Mouse (Mus musculus) embryonic facial prominence, embryonic 13.5 days (tissue): ENCODE results near the gene Atxn7l1. TPM values are rescaled to one million over a fixed set of nuclear protein-coding genes. Genes with fewer than 3 reads are reported as not detected.

ENCODE experiments used
- ATAC-seq: fragments of 200-750 bp; cut with Nextera tagmentation; 2 replicates; pipeline ENCODE4 v1.8.0; 2017; ENCODE audit warnings: low read depth; ENCODE audit not compliant: insufficient number of reproducible peaks, insufficient read depth, low FRiP score, low TSS enrichment
- H3K27ac ChIP-seq: fragments of 300-500 bp; sonication (generic); 2 replicates; pipeline ENCODE4 v1.5.1; 2015; ENCODE audit warnings: moderate library complexity, mild to moderate bottlenecking, inconsistent platforms
- H3K27me3 ChIP-seq: fragments of 300-500 bp; sonication (generic); 2 replicates; pipeline ENCODE4 v1.6.1; 2015; ENCODE audit warnings: mild to moderate bottlenecking, inconsistent platforms
- H3K36me3 ChIP-seq: fragments of 300-500 bp; sonication (generic); 2 replicates; pipeline ENCODE4 v1.6.1; 2015; ENCODE audit warnings: mild to moderate bottlenecking, inconsistent platforms
- H3K4me1 ChIP-seq: fragments of 300-500 bp; sonication (generic); 2 replicates; pipeline ENCODE4 v1.6.1; 2015; ENCODE audit warnings: inconsistent platforms
- H3K4me2 ChIP-seq: fragments of 300-500 bp; sonication (generic); 2 replicates; pipeline ENCODE4 v1.6.1; 2015; ENCODE audit warnings: moderate library complexity, mild to moderate bottlenecking, inconsistent platforms
- H3K4me3 ChIP-seq: fragments of 300-500 bp; sonication (generic); 2 replicates; pipeline ENCODE4 v1.5.1; 2015; ENCODE audit warnings: mild to moderate bottlenecking, inconsistent platforms
- H3K9ac ChIP-seq: fragments of 300-500 bp; sonication (generic); 2 replicates; pipeline ENCODE4 v1.6.1; 2015; ENCODE audit warnings: mild to moderate bottlenecking, inconsistent platforms
- H3K9me3 ChIP-seq: fragments of 300-500 bp; sonication (generic); 2 replicates; pipeline ENCODE4 v1.6.1; 2016; ENCODE audit warnings: inconsistent platforms
- WGBS: fragments of 180-500 bp; shearing (Covaris S2); methylation state at CpG from one replicate; pipeline ENCODE4 v1.1.7; 2015; ENCODE audit warnings: mixed read lengths; 5-methylcytosine and 5-hydroxymethylcytosine counted together
- polyA plus RNA-seq: library from polyadenylated mRNA; unstranded; fragments of >200 nt; fragmentation: Nextera tagmentation; extraction: Ambion mirVana; gene quantifications from 2 replicates; pipeline ENCODE4 v1.2.1, GENCODE M21; 2015

Atxn7l1 gene
- polyA plus RNA-seq, 1 experiment from 2014 or later = 16.4 TPM

DNA sequence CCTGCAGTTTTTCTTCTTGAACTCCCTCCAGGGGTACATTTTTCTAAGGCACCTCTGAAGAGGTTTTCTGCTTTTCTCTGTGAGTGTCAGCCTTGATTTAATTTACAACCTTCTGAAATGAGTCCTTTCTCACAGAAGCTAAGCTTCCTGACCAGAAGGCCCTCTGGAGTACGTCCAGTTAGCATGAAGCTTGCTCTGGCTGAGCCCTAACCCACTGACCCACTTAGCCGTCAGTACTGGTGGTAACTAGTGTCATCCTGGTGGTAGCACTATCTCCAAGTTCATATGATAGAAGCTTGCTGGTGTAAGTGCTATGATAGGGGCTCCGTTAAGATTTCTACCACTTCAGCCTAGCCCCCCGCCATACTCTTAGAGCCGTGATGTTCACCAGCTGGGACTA lies 89.6 kb downstream of the Atxn7l1 start:
- Histone ChIP-seq H3K27me3 (no peaks in the 10 kb centered on the region), H3K9me3 (peaks cover 5% of the 10 kb centered on the region; the same call in 1 of the 2 replicates), H3K27ac (no peak overlapping the region), H3K9ac (no peak overlapping the region), H3K4me3 (no peak overlapping the region), H3K4me1 (peaks cover 17% of the 10 kb centered on the region; the same call in 1 of the 2 replicates), H3K36me3 (no peaks in the 10 kb centered on the region), H3K4me2 (no peak overlapping the region)
- ATAC-seq = no peak
- WGBS = 93% methylated on average over 5 of the region's 5 CpGs

DNA sequence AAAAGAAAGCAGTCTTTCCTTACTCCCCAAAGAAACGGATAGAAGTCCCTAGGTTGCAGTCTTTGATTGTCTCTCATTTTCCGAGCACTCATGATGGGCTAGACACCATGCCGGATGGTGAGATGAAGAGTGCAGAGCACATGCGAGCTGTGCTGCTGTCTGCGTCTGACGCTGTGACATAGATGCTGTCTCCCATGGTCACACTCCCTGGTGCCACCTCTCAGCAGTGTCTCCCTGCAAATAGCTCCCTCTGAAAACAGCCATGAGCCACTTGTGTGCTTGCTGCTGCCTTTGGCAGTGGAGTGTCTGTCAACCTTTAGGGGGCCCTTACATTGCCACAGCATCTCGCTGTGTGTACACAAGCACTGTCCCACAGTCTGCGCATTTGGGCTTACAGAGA lies 95.2 kb downstream of the Atxn7l1 start:
- no peak overlapping the region for H3K4me2 ChIP-seq
- H3K9ac ChIP-seq = no peak overlapping the region
- no peaks in the 10 kb centered on the region for H3K27me3 ChIP-seq
- H3K36me3 ChIP-seq = no peaks in the 10 kb centered on the region
- no peak overlapping the region for H3K27ac ChIP-seq
- H3K4me3 ChIP-seq = no peak overlapping the region
- peaks cover 5% of the 10 kb centered on the region; the same call in 1 of the 2 replicates for H3K9me3 ChIP-seq
- peaks cover 46% of the 10 kb centered on the region for H3K4me1 ChIP-seq
- no peak for ATAC-seq
- 85% methylated on average over 8 of the region's 8 CpGs for WGBS

DNA sequence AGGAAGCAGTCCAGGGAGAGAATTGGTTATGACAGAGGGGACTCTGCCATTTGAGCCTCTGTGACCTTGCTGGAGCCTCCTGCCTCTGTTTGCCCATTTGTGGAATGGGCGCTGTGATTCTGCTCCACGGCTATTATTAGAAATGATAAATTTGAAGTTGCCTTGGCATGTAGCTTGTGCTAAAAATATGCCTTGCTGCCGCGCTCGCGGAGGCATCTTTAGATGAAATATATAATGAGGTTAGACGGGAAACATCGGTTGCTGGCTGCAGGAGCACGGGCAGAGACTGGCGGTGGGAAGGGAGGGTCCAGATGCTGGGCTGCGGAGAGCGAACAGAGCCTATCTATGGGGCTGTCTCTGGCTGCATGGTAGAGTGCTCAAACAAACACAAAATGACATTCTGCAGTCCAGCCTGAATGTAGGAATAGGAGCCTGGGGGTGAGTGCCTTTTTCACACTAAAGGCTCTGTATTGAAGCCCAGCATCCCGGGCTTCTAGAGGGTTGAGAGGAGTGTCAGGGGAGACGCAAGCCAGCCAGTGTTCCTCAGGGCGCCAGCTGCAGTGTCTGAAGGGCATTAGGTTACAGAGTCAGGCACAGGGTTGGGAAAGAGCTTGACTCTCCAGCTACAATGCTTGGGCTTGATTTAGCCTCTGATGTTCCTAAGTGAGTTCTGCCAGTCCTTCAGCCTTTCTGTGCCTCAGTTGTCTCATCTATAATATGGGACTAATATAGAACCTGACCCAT lies 96.8 kb downstream of the Atxn7l1 start:
- no peaks in the 10 kb centered on the region for H3K27me3 ChIP-seq
- no peak for ATAC-seq
- H3K4me2 ChIP-seq = peak overlapping the region; percentile 26; the same call in 1 of the 2 replicates
- H3K9ac ChIP-seq = no peak overlapping the region
- peaks cover 5% of the 10 kb centered on the region; the same call in 1 of the 2 replicates for H3K9me3 ChIP-seq
- H3K4me3 ChIP-seq = no peak overlapping the region
- H3K27ac ChIP-seq = peak overlapping the region; percentile 57; the same call in 1 of the 2 replicates
- 39% methylated on average over 15 of the region's 15 CpGs for WGBS
- H3K4me1 ChIP-seq = peaks cover 46% of the 10 kb centered on the region
- no peaks in the 10 kb centered on the region for H3K36me3 ChIP-seq

DNA sequence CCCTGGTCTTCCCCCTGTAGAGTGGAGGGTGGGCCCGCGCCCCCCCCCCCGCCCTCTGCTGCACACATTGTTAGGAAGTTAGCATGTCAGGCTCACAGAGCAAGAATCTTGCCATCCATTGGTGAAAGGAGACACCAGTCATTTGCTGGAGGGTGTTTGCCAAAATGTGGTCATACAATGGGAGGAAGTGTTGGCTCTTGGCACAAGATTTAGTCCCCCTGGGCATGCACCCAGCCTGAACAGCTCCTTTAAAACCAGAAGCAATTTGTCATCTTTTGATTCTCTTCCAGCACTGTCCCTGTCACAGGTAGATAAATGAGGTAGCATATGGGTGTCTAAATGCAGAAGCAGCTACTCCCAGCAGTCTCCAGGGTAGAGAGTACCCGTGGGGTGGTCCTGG lies 98.0 kb downstream of the Atxn7l1 start:
- H3K9ac ChIP-seq = no peak overlapping the region
- no peaks in the 10 kb centered on the region for H3K27me3 ChIP-seq
- peaks cover 8% of the 10 kb centered on the region for H3K36me3 ChIP-seq
- no peak overlapping the region for H3K4me2 ChIP-seq
- no peak overlapping the region for H3K4me3 ChIP-seq
- no peak for ATAC-seq
- H3K27ac ChIP-seq = 0 out of 2 replicates have a peak overlapping the region, but pooled peaks have one; percentile 8
- peaks cover 3% of the 10 kb centered on the region; the same call in 1 of the 2 replicates for H3K9me3 ChIP-seq
- H3K4me1 ChIP-seq = peaks cover 46% of the 10 kb centered on the region
- 66% methylated on average over 4 of the region's 4 CpGs for WGBS

- no peak for ATAC-seq
- Histone ChIP-seq H3K4me3 (no peak overlapping the region), H3K4me1 (peaks cover 45% of the 10 kb centered on the region), H3K27me3 (no peaks in the 10 kb centered on the region), H3K9me3 (no peaks in the 10 kb centered on the region), H3K4me2 (no peak overlapping the region), H3K27ac (no peak overlapping the region), H3K36me3 (peaks cover 9% of the 10 kb centered on the region), H3K9ac (no peak overlapping the region)
- WGBS = 71% methylated on average over 8 of the region's 8 CpGs
These were observed 99.4 kb downstream of the Atxn7l1 start for GRCm38 (mm10) chr12:33246878-33247277.

DNA sequence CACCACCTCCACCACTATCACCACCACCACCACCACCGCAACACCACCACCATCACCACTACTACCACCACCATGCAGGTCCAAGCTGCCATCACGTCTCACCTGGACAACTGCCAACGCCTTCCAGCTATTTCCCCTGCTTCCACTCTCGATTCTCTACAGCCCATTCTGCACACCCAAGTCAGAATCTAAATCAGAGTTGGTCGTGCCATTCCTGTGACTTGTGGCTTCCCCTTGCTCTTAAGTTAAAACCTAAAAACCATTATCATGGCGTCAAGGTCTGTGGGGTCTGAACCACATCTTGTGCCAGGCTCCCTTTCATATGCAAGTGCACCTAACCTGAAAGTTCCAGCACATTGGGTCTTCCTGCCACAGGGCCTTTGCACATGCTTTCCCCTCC lies 102.7 kb downstream of the Atxn7l1 start:
- no peak overlapping the region for H3K27ac ChIP-seq
- no peak for ATAC-seq
- peaks cover 33% of the 10 kb centered on the region for H3K4me1 ChIP-seq
- 94% methylated on average over 6 of the region's 6 CpGs for WGBS
- no peaks in the 10 kb centered on the region for H3K27me3 ChIP-seq
- H3K9ac ChIP-seq = no peak overlapping the region
- H3K4me3 ChIP-seq = no peak overlapping the region
- H3K36me3 ChIP-seq = peaks cover 9% of the 10 kb centered on the region
- no peak overlapping the region for H3K4me2 ChIP-seq
- H3K9me3 ChIP-seq = no peaks in the 10 kb centered on the region

DNA sequence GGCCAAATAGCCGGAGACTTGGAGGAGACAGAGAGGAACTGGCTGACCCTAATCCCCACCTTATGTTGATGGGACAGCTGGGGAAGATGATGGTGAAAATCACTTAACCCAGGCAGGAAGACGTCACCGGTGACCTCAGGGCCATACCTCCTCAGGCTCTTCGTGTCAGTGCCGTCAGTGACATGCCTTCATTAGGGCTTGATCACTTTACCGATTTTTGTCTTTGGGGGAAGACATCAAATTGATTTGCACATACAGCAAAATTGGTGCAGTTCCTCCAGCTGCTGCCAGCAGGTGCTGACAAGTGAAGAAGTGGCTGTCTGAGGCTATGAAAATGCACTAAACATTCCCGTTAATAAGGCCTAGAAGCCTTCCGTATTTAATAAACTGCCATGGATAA lies 103.9 kb downstream of the Atxn7l1 start:
- ATAC-seq = no peak
- Histone ChIP-seq H3K4me2 (no peak overlapping the region), H3K9ac (no peak overlapping the region), H3K27ac (no peak overlapping the region), H3K27me3 (no peaks in the 10 kb centered on the region), H3K4me1 (peaks cover 26% of the 10 kb centered on the region), H3K4me3 (no peak overlapping the region), H3K9me3 (no peaks in the 10 kb centered on the region), H3K36me3 (peaks cover 9% of the 10 kb centered on the region)
- 66% methylated on average over 8 of the region's 8 CpGs for WGBS

DNA sequence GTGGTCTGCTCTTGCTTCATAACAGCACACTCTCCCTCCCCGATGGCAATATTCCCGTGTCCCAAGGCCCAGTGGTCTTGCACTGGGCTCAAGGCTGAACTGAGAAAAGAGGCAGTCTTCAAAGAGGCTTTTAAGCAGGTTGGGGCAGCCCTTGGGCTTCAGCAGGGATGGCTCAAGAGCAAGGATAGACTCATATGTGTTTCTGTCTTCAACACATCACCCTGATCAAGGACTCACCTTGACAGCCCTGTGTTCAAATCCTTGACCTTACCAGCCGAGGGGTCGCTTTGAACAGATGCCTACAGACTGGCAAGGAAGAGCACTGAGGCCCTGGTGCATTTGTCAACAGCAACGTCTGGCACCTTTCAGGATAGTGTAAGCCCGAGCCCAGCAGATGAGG lies 105.1 kb downstream of the Atxn7l1 start:
- H3K4me1 ChIP-seq = peaks cover 26% of the 10 kb centered on the region
- H3K9me3 ChIP-seq = no peaks in the 10 kb centered on the region
- 86% methylated on average over 6 of the region's 6 CpGs for WGBS
- H3K4me3 ChIP-seq = no peak overlapping the region
- no peak for ATAC-seq
- H3K4me2 ChIP-seq = no peak overlapping the region
- H3K27ac ChIP-seq = no peak overlapping the region
- H3K9ac ChIP-seq = no peak overlapping the region
- H3K36me3 ChIP-seq = peaks cover 9% of the 10 kb centered on the region
- no peaks in the 10 kb centered on the region for H3K27me3 ChIP-seq

GRCm38 (mm10) chr12:33253206-33253605 lies 105.7 kb downstream of the Atxn7l1 start:
- no peak for ATAC-seq
- H3K27me3 ChIP-seq = no peaks in the 10 kb centered on the region
- peaks cover 9% of the 10 kb centered on the region for H3K36me3 ChIP-seq
- H3K4me2 ChIP-seq = no peak overlapping the region
- peaks cover 26% of the 10 kb centered on the region for H3K4me1 ChIP-seq
- H3K9me3 ChIP-seq = no peaks in the 10 kb centered on the region
- H3K4me3 ChIP-seq = no peak overlapping the region
- WGBS = 46% methylated on average over 9 of the region's 9 CpGs
- H3K27ac ChIP-seq = no peak overlapping the region
- H3K9ac ChIP-seq = no peak overlapping the region

- no peak overlapping the region for H3K4me3 ChIP-seq
- no peak overlapping the region for H3K9ac ChIP-seq
- peaks cover 26% of the 10 kb centered on the region for H3K4me1 ChIP-seq
- H3K27ac ChIP-seq = no peak overlapping the region
- H3K4me2 ChIP-seq = no peak overlapping the region
- H3K9me3 ChIP-seq = no peaks in the 10 kb centered on the region
- WGBS = 62% methylated on average over 2 of the region's 2 CpGs
- peaks cover 3% of the 10 kb centered on the region for H3K36me3 ChIP-seq
- no peaks in the 10 kb centered on the region for H3K27me3 ChIP-seq
- no peak for ATAC-seq
These were observed 107.8 kb downstream of the Atxn7l1 start for GRCm38 (mm10) chr12:33255256-33255655.

- no peak overlapping the region for H3K4me3 ChIP-seq
- ATAC-seq = no peak
- H3K36me3 ChIP-seq = no peaks in the 10 kb centered on the region
- WGBS = 91% methylated on average over 6 of the region's 6 CpGs
- no peaks in the 10 kb centered on the region for H3K27me3 ChIP-seq
- H3K4me2 ChIP-seq = no peak overlapping the region
- H3K4me1 ChIP-seq = peaks cover 26% of the 10 kb centered on the region
- H3K9ac ChIP-seq = no peak overlapping the region
- no peaks in the 10 kb centered on the region for H3K9me3 ChIP-seq
- no peak overlapping the region for H3K27ac ChIP-seq
These were observed 108.9 kb downstream of the Atxn7l1 start for GRCm38 (mm10) chr12:33256426-33256825.

GRCm38 (mm10) chr12:33258995-33259529 lies 111.6 kb downstream of the Atxn7l1 start:
- 85% methylated on average over 5 of the region's 5 CpGs for WGBS
- no peak overlapping the region for H3K4me2 ChIP-seq
- H3K27ac ChIP-seq = no peak overlapping the region
- no peak for ATAC-seq
- H3K4me3 ChIP-seq = no peak overlapping the region
- no peaks in the 10 kb centered on the region for H3K9me3 ChIP-seq
- no peaks in the 10 kb centered on the region for H3K27me3 ChIP-seq
- peaks cover 10% of the 10 kb centered on the region; the same call in 1 of the 2 replicates for H3K4me1 ChIP-seq
- no peaks in the 10 kb centered on the region for H3K36me3 ChIP-seq
- H3K9ac ChIP-seq = no peak overlapping the region
